Mouse (Mus musculus) lung, postnatal 0 days (tissue): ENCODE data around the gene Snx7.

Experiments used
- CTCF ChIP-seq: IDR thresholded peaks from 2 replicates; pipeline ENCODE4 v1.5.1; 2016; ENCODE audit warnings: antibody characterized with exemption, mild to moderate bottlenecking
- EP300 ChIP-seq: IDR thresholded peaks from 2 replicates; pipeline ENCODE4 v1.6.1; 2016; ENCODE audit warnings: antibody characterized with exemption, mild to moderate bottlenecking, control low read depth

DNA sequence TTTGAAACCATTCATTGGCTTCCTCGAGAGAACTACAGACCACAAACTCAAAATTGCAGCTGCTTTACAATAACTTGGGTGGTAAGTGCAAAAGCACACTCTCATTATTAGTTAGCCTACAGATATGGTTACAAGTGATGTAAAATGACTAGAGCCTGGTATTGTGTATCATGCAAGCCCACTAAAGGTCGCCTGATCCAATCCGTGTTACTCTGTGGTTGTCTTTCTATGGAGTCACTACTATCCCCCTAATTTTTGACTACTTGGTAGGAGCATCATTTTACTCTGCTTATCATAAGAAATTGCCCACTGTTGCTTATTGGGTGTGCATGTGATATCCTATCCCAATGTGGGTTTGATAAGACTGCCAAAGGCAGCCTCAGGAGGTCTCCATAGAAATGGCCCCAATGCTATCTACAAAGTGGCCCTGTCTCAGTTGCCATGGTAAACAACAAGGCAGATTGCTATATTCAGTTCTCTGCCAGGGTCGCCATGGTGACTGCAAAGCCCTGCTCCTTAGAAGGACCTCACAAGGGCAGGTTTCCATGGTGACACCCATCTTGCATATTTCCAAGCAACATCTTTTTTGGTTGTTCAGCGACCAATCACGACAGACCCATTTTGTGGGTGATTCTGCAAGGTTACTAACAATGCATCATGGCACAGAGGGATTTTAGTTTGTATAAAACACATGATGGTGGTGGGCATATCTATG lies 42.1 kb downstream of the Snx7 start:
- no peak for TF ChIP-seq CTCF
- no peak for TF ChIP-seq EP300
